Mouse (Mus musculus) olfactory bulb, adult 2 months (tissue): ENCODE results near the gene Slc47a2.

ENCODE experiments used
- CTCF ChIP-seq: fragments of 200-500 bp; IDR thresholded peaks from 2 replicates; pipeline ENCODE4 v1.5.1; 2012; ENCODE audit warnings: low read depth, mild to moderate bottlenecking, low read length, moderate library complexity; ENCODE audit not compliant: insufficient read depth
- POLR2A ChIP-seq: fragments of 200-500 bp; IDR thresholded peaks from 2 replicates; pipeline ENCODE4 v1.6.1; 2012; ENCODE audit warnings: mild to moderate bottlenecking, low read depth, low read length, moderate library complexity; ENCODE audit not compliant: insufficient read depth

DNA sequence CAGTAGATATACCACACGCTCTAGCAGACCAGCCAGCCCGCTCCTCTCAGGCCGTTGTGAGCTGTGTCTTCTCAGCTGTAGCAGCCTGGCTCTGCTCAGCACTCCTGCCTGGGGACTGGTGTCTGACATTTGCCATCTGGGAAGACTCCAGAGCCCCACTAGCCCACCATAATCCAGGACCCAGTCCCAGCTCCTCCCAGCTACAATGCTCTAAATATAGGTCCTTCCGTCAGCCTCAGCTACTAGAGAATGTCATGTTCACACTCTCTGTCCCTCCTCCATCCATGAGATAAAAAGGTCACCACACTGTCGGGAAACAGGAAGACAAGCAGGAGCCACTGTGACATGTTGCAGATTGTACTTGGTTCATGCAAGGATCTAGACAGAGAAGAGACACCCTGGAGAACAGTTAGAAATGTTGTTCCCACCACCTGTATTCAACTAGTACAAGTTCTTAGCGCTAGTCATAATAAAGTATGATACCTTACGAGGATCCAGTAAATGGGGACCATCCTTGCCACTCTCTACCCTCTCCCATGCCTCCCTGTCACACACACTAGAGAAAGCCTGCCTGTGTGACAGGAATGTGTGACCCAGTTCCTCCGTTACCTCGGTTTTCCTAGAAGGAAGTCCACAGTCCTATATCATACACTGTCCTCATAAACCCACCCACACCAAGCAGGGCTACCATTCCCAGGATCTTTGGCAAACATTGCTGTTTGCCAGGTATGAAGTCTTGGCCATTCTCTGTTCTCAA, 24.0 kb upstream of the Slc47a2 start:
- TF ChIP-seq CTCF: no peak
- TF ChIP-seq POLR2A: no peak
